Mouse (Mus musculus) megakaryocyte, embryonic 14.5 days (primary cell): ENCODE data around the gene Glod5.

Experiments
- FLI1 ChIP-seq: IDR thresholded peaks from 2 replicates; pipeline ENCODE4 v1.6.1; 2012; ENCODE audit warnings: low read length, inconsistent platforms, mixed read lengths
- GATA1 ChIP-seq: IDR thresholded peaks from 3 replicates; pipeline ENCODE4 v1.6.1; 2012; ENCODE audit warnings: mixed read lengths, low read length, inconsistent platforms, borderline replicate concordance

- TF ChIP-seq GATA1 (no peak), FLI1 (no peak)
Measured at GRCm38 (mm10) chrX:8033009-8033408, 14.7 kb upstream of the Glod5 start.
